Mouse (Mus musculus) embryonic facial prominence, embryonic 11.5 days (tissue): ENCODE results near the gene Lactbl1. TPM values are rescaled to one million over a fixed set of nuclear protein-coding genes. Genes with fewer than 3 reads are reported as not detected.

Source experiments
- microRNA-seq: library from miRNA; unstranded; fragments of <30 nt; microRNA quantifications from one replicate; pipeline ENCODE4, GENCODE M21; 2016; ENCODE audit warnings: borderline number of aligned reads
- polyA plus RNA-seq: library from polyadenylated mRNA; unstranded; fragments of >200 nt; fragmentation: Nextera tagmentation; extraction: Ambion mirVana; gene quantifications from 2 replicates; pipeline ENCODE4 v1.2.1, GENCODE M21; 2014

The Lactbl1 gene
- polyA plus RNA-seq, 1 experiment from 2014 or later, result not detected

Small RNA genes lying within 50 kb of the gene (microRNA-seq; reads per million reads assigned to microRNA genes)
- not detected for gene Gm22180

Other genes with a start within 250 kb of the Lactbl1 start
- gene Htr1d, start 199.1 kb upstream of the Lactbl1 start, polyA plus RNA-seq, result 0.11 and 0.47 TPM in 2 replicates
- 0.15 and 0.20 TPM in 2 replicates for gene 6030445D17Rik, start 160.4 kb upstream of the Lactbl1 start, polyA plus RNA-seq
- 116 and 119 TPM in 2 replicates for gene Luzp1, start 152.9 kb upstream of the Lactbl1 start, polyA plus RNA-seq
- 76.9 and 88.3 TPM in 2 replicates for gene Kdm1a, start 19.9 kb upstream of the Lactbl1 start, polyA plus RNA-seq
- not detected in 2 replicates for gene Tex46, start 12.2 kb upstream of the Lactbl1 start, polyA plus RNA-seq
- gene Ephb2, start 213.4 kb downstream of the Lactbl1 start, polyA plus RNA-seq, result 11.0 and 11.7 TPM in 2 replicates